Mouse (Mus musculus) spleen, adult 12 weeks (tissue): ENCODE results near the gene Art4.
A peak's percentile ranks its signal among the peaks of the same experiment; 100 is the strongest.

Source experiments
- DNase-seq: peaks from one replicate; pipeline ENCODE4 v3.0.0; 2022; ENCODE audit warnings: low spot score

The Art4 gene

DNA sequence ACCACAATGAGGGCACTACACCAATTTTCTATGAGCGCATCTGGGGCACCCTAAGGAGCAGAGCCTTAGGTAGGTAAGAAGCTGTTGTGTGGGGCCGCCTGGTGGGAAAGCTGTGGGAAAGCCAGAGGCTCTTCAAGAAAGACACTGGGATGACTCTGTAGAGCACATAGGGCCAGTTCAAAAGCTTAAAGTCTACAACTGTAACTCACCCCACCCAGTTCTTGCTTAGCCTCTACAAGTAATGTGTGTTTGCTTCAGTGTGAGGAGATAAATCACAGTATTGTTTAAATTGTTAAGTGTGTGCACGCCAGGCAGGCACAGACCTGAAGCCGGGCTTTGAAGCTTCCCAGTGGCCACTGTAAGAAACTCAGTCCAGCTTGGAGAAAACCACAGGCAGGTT lies 8.6 kb upstream of the Art4 start:
- DNase-seq: no peak

DNA sequence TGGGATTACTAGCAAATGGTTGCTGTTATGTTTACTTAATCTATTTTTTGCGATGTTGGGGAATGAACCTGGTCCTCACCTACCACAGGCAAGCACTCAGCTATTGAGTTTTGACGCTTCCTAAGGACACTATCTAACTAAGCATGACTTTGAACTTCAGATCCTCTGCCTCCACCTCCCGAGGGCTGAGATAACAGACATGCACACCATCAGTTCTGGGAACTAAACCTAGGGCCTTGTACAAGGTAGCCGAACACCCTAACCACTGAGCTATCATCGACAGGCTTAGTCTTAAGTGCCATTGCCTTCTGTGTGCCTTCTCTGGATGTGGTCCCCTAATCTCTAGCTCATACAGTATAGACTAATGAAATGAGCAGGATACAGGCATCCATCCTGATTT lies 7.8 kb upstream of the Art4 start:
- DNase-seq: no peak

DNA sequence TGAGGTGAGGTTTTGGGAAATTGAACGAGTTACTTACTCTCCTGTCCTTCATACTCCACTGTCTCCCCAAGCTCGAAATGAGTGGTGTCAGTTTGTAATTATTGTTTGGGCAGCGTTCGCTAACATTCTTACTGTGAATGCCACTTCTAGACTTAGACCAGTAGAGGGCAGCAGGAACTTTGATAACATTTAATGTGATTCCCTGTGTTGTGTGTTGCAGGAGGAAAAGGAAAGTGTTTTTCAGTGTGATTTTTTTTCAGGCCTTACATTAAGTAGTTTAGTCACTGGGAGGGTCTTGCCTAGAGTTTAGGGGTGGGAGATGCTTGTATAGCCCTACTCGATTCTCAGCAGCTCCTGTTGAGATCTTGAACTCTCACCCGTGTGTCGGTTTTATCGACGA lies 3.5 kb upstream of the Art4 start:
- DNase-seq: peak; percentile 5

DNA sequence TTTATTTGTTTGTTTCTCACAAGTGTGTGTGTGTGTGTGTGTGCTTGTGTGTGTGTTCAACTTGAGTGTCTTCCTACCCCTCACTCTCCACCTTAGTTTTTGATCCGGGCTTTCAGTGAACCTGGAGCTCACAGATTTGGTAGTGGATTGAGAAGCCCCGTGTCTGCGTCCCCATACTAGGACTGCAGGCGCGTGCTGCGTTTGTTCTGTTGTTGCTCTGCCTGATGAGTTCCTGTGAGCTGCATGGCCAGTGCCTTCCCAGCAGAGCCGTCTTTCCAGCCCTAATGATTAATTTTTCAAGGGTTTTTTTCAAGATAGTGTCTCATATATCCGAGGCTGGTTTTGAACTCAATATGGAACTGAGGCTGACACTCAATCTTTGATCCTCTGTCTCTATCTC lies 887 bp upstream of the Art4 start:
- DNase-seq: no peak

DNA sequence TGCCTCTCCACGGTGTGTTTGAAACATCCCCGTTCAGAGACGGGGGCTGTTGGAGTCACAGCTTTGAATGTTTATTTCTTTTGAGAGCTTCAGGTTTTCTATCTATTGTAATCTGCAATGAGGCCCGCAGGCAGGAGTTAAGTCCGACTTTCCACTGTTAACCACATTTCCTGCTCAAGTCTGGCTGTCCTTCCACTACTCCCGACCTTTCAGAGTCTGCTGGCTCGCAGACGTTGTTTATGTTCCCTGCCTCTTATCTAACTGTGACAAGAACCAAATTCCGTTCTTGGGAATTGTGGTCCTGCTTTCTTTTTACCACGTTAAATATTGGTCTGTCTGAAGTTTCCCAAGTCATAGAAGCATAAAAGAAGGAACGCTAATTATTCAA lies 334 bp upstream of the Art4 start:
- DNase-seq: no peak

DNA sequence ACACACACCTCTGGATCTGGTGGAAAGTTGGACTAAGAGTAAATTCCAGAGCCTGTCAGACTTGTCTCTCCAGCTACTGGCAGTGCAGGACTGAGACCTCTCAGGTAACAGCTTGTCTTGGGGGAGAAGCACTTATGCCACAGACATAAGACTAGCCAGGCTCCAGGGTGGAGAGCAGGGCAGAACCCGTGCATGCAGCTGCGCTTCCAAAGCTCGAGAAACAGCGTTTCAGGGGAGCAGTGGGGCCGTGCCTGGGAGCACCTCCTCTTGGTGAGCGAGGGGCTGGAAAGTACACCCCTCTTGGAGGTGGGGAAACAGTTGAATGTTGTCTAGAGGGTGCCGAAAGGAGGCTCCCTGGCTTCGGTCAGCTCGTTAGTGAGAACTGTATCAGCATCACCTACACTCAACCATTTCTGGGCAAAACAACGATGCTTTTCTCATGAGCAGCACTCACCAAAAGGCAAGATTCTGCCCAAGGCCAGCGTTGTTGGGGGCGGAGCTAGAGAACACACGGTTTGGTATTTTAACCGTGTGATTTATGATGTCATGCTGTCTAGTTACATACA lies 1.4 kb downstream of the Art4 start:
- DNase-seq: peak; percentile 62

DNA sequence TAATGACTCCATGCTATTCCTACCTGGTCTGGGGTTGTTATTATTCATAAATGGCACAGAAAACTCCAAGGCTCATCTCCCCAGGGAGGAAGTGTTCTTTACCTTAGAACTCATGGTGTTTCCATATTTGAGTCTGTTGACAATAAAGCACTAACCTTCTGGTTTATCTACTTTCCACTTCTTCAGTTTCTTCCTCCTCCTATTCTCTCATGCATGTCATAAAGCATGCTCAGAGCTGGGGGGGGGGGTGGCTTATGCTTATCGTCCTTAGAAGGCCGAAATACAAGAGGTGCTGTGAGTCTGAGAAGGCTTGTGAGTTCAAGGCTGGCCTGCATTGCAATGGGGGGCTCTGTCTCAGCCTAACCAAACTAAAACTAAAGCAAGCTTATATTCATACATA lies 2.4 kb downstream of the Art4 start:
- DNase-seq: no peak

DNA sequence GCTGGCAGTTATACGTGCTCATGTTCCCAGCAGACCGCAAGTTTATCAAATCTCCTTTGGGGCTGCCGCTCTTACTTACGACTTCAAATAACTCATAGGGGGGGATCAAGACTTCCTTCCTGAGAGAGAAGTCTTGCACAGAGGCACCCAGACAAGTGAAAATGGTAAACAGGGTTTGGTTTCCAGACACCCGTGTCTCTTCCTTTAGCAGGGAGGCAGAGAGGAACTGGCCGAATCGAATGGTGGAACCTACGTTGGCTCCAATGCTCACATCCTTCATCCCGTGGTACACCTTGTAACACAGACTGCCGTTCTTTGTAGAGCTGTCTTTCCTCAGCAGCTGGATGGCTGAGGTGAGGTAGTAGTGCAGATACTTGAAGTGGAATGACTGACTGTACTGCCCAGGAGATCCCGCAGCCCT lies 3.2 kb downstream of the Art4 start:
- DNase-seq: peak; percentile 9

DNA sequence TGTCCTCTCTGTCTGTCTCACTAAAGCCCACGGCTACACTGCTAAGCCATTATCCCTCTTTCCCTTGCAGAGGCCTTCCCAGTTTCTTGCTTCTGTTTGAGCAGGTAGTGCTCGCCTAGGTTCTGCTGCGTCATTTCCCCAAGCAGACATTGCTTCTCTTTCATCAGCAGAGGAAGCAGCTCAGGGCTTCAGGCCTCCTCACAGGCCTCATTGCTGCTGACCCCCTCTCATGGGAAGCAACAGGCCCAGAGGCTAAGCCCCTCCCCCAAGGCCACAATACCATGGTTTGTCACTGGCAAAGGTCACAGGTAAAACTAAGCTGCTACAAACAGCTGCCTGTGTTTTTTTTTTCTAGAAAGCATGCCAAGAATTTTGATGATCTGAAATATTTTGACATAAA lies 4.8 kb downstream of the Art4 start:
- DNase-seq: no peak

- DNase-seq: no peak
These were observed 5.2 kb downstream of the Art4 start for GRCm38 (mm10) chr6:136852348-136852747.

GRCm38 (mm10) chr6:136850267-136850666 lies 7.3 kb downstream of the Art4 start:
- no peak for DNase-seq

DNA sequence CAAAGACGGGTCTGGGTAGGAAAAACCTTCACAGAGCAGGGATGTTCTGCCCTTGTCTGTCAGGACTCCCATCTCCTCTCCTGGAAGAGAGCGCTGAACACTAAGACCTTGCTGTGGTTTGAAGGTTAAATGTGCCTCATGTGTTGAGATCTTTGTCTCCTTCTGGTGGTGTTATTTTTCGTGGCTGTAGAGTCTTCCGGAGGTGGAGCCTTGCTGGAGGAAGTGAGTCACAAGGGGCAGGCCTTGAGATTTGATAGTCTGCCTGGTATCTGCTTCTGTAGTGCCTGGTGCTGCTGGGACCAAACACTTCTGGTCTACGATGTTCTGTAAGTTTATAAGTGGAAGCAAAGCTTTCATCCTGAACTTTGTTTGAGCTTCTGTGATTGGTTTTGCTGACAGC lies 8.6 kb downstream of the Art4 start:
- no peak for DNase-seq

- DNase-seq: no peak
These were observed 9.1 kb downstream of the Art4 start for GRCm38 (mm10) chr6:136848399-136848798.

DNA sequence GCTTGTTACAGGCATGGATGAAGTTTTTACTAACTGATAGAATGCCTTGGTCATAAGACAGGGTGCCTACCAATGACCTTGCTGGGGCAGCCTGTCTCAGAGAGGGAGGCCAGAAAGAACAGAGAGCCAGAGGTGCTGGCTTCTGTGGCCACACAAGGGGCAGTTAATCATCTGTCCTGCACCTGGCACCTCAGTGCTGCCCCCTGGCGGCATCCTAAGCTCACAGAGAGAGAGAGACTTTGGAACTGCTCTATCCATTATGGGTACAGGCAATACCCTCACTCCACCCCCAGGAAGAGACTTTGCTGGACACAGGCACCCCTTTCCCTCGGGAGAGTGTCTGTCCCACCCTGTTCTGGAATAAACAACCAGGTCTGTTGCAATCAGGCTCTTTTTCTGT lies 9.7 kb downstream of the Art4 start:
- peak; percentile 71 for DNase-seq

- no peak for DNase-seq
These were observed 10.3 kb downstream of the Art4 start for GRCm38 (mm10) chr6:136847267-136847666.

DNA sequence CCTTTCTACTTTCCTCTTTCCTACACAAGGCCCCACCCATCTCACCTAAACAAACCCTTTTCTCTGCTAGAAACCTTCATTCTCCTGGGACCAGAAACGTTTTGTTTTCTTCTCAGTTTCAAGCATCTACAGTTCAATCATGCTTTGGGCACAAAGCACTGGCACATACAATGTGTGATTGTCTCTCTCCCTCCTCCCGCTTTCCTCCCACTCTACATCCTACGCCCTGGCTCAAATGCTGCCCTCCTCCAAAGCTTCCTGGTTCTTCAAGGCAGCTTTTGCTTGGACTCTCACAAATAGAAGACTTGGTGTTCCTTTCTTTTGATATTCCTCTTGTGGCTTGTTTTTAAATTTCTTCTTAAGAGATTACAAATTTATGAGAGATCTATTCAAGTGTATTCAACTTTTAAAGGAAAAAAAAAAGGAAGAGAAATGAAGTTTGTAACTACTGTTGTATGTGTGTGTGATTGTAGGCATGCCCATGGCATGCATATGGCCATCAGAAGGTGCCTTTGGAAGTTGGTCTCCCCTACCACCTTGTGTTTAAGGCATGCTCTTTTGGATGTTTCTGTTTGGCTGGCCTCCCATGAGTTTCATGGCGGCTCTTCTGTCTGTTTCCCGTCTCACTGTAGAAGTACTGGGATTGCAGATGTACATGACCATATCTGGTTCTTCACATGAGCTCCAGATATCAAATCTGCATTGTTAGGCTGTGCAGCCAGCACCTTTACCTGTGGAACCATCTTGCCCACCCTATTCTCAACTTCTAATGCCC lies 11.6 kb downstream of the Art4 start:
- DNase-seq: no peak

GRCm38 (mm10) chr6:136844903-136845302 lies 12.6 kb downstream of the Art4 start:
- no peak for DNase-seq

- DNase-seq: no peak
These were observed 20.2 kb downstream of the Art4 start for GRCm38 (mm10) chr6:136837323-136837722.

GRCm38 (mm10) chr6:136835352-136835751 lies 22.2 kb downstream of the Art4 start, which contains the start of gene Smco3:
Smco3 (minus strand) TSS chr6:136835452.
- DNase-seq: no peak

DNA sequence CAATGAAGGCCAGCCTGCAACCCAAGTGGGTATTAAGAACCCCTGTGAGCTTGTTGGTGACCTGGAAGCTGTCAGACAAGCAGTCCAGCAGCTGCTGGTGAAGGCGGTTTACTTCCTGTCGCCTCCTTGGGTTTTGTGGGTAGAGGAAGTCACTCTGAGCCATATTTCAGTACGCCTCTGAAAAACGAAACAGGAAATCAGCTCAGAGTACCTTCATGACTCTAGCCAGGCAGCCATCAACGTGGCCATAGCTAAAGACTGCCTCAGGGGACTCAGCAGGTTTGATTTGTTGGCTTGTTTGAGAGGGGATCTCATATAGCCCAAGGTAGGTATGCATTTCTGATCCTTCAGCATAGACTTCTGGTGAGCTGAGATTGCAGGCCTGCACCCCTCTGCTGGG lies 25.8 kb downstream of the Art4 start:
- DNase-seq: no peak

DNA sequence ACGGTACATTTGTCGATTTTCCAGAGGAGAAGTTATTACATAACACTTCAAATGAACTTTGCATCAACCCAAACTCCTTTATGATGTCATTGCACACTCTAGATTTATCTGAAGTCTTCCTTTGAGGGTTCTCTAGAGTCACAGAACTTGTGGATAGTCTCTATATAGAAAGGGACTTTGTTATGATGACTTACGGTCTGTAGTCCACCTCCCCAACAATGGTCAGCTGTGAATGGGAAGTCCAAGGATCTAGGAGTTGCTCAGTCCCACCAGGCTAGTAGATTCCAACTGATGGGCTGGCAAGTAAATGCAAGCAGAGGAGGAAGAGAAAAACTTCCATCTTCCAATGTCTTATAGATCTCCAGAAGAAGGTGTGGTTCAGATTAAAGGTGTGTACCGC lies 28.9 kb downstream of the Art4 start:
- no peak for DNase-seq

- peak; percentile 90 for DNase-seq
These were observed 29.5 kb downstream of the Art4 start, which contains the start of gene Wbp11 for GRCm38 (mm10) chr6:136827881-136828561. Wbp11 (minus strand) TSS chr6:136828233.

GRCm38 (mm10) chr6:136827516-136827880 lies 30.0 kb downstream of the Art4 start, which contains the start of gene BC049715:
BC049715 (plus strand) TSS chr6:136827626.
- DNase-seq: no peak
